Mouse (Mus musculus) spleen, adult 2 months (tissue): ENCODE results near the gene Gpr156. TPM values are rescaled to one million over a fixed set of nuclear protein-coding genes. Genes with fewer than 3 reads are reported as not detected.

ENCODE experiments used
- DNase-seq, 2 experiments: peaks; one replicate each; pipeline versions ENCODE4 v3.0.0 to v3.0.0-alpha.2; 2012 to 2021; ENCODE audit warnings: low spot score in 2 of 2, low read depth in 1 of 2
- H3K27ac ChIP-seq: fragments of 200-500 bp; 2 replicates; pipeline ENCODE4 v1.5.1; 2012; ENCODE audit warnings: low read length, inconsistent platforms; ENCODE audit not compliant: insufficient read depth
- H3K27me3 ChIP-seq: fragments of 200-500 bp; 2 replicates; pipeline ENCODE4 v1.6.1; 2012; ENCODE audit warnings: mild to moderate bottlenecking, moderate library complexity, low read length, inconsistent platforms; ENCODE audit not compliant: control insufficient read depth, insufficient read depth
- H3K36me3 ChIP-seq: fragments of 200-500 bp; 2 replicates; pipeline ENCODE4 v1.6.1; 2012; ENCODE audit warnings: mild to moderate bottlenecking, low read length, inconsistent platforms; ENCODE audit not compliant: control insufficient read depth, insufficient read depth
- H3K4me1 ChIP-seq: fragments of 200-500 bp; 2 replicates; pipeline ENCODE4 v1.6.1; 2011; ENCODE audit warnings: inconsistent platforms; ENCODE audit not compliant: control insufficient read depth, insufficient read depth, insufficient read length
- H3K4me3 ChIP-seq: fragments of 200-500 bp; 2 replicates; pipeline ENCODE4 v1.5.1; 2011; ENCODE audit warnings: mild to moderate bottlenecking, inconsistent platforms; ENCODE audit not compliant: insufficient read depth, insufficient read length; ENCODE audit errors: extremely low read depth
- CTCF ChIP-seq: fragments of 200-500 bp; IDR thresholded peaks from 2 replicates; pipeline ENCODE4 v1.5.1; 2011; ENCODE audit warnings: mild to moderate bottlenecking, inconsistent platforms; ENCODE audit not compliant: insufficient read depth, insufficient read length, insufficient replicate concordance; ENCODE audit errors: extremely low read depth
- POLR2A ChIP-seq: fragments of 200-500 bp; IDR thresholded peaks from 2 replicates; pipeline ENCODE4 v1.6.1; 2011; ENCODE audit warnings: low read depth, low read length, inconsistent platforms
- WGBS: fragments of 180-500 bp; shearing (Covaris S2); methylation state at CpG from one replicate; pipeline ENCODE4 v1.1.7; 2018; 5-methylcytosine and 5-hydroxymethylcytosine counted together
- polyA plus RNA-seq: library from polyadenylated mRNA; depleted of rRNA; stranded (reverse); fragments of >200 nt; gene quantifications from 2 replicates; pipeline ENCODE4 v1.2.3, GENCODE M21; 2012

The Gpr156 gene
- polyA plus RNA-seq, 1 experiment: 0.69 TPM

- Histone ChIP-seq H3K27ac (no peak overlapping the region), H3K36me3 (no peaks in the 10 kb centered on the region), H3K4me1 (no peaks in the 10 kb centered on the region), H3K27me3 (no peaks in the 10 kb centered on the region), H3K4me3 (no peak overlapping the region)
- no peak for DNase-seq
- TF ChIP-seq POLR2A (no peak), CTCF (no peak)
- 27% methylated on average over 3 of the region's 3 CpGs for WGBS
These were observed 86.2 kb downstream of the Gpr156 start for GRCm38 (mm10) chr16:38002485-38002884.

- Histone ChIP-seq H3K27me3 (no peaks in the 10 kb centered on the region), H3K4me1 (no peaks in the 10 kb centered on the region), H3K36me3 (no peaks in the 10 kb centered on the region), H3K4me3 (no peak overlapping the region), H3K27ac (no peak overlapping the region)
- TF ChIP-seq CTCF: no peak
- TF ChIP-seq POLR2A: no peak
- WGBS: 89% methylated on average over 17 of the region's 17 CpGs
- no peak for DNase-seq
These were observed 88.3 kb downstream of the Gpr156 start for GRCm38 (mm10) chr16:38004486-38005020.

- TF ChIP-seq POLR2A (no peak), CTCF (no peak)
- DNase-seq: no peak
- Histone ChIP-seq H3K36me3 (no peaks in the 10 kb centered on the region), H3K27me3 (no peaks in the 10 kb centered on the region), H3K27ac (no peak overlapping the region), H3K4me3 (no peak overlapping the region), H3K4me1 (no peaks in the 10 kb centered on the region)
- WGBS: 91% methylated on average over 10 of the region's 10 CpGs
These were observed 89.2 kb downstream of the Gpr156 start for GRCm38 (mm10) chr16:38005471-38005870.

- no peak overlapping the region for H3K4me3 ChIP-seq
- 89% methylated on average over 5 of the region's 5 CpGs for WGBS
- H3K36me3 ChIP-seq: no peaks in the 10 kb centered on the region
- no peaks in the 10 kb centered on the region for H3K4me1 ChIP-seq
- TF ChIP-seq POLR2A (no peak), CTCF (no peak)
- no peak for DNase-seq
- no peaks in the 10 kb centered on the region for H3K27me3 ChIP-seq
- H3K27ac ChIP-seq: no peak overlapping the region
These were observed 92.1 kb downstream of the Gpr156 start for GRCm38 (mm10) chr16:38008371-38008770.

- TF ChIP-seq POLR2A (no peak), CTCF (no peak)
- no peak for DNase-seq
- no peak overlapping the region for H3K4me3 ChIP-seq
- no peak overlapping the region for H3K27ac ChIP-seq
- H3K27me3 ChIP-seq: no peaks in the 10 kb centered on the region
- no peaks in the 10 kb centered on the region for H3K36me3 ChIP-seq
- 88% methylated on average over 14 of the region's 14 CpGs for WGBS
- H3K4me1 ChIP-seq: no peaks in the 10 kb centered on the region
These were observed 92.9 kb downstream of the Gpr156 start for GRCm38 (mm10) chr16:38009041-38009825.

GRCm38 (mm10) chr16:38011486-38011885 is 95.2 kb downstream of the Gpr156 start:
- no peak for DNase-seq
- no peaks in the 10 kb centered on the region for H3K4me1 ChIP-seq
- no peaks in the 10 kb centered on the region for H3K36me3 ChIP-seq
- H3K27ac ChIP-seq: no peak overlapping the region
- H3K27me3 ChIP-seq: no peaks in the 10 kb centered on the region
- H3K4me3 ChIP-seq: no peak overlapping the region
- WGBS: 91% methylated on average over 13 of the region's 13 CpGs
- TF ChIP-seq CTCF (no peak), POLR2A (no peak)

GRCm38 (mm10) chr16:38012382-38012781 is 96.1 kb downstream of the Gpr156 start:
- Histone ChIP-seq H3K36me3 (no peaks in the 10 kb centered on the region), H3K27me3 (no peaks in the 10 kb centered on the region), H3K4me3 (no peak overlapping the region), H3K27ac (no peak overlapping the region), H3K4me1 (no peaks in the 10 kb centered on the region)
- TF ChIP-seq CTCF (no peak), POLR2A (no peak)
- WGBS: 64% methylated on average over 5 of the region's 5 CpGs
- no peak for DNase-seq
